Mouse (Mus musculus): ENCODE measurements around the gene Lhx4. TPM values are rescaled to one million over a fixed set of nuclear protein-coding genes. Genes with fewer than 3 reads are reported as not detected.

Lhx4 gene
- polyA plus RNA-seq, 2 experiments, result not detected

DNA sequence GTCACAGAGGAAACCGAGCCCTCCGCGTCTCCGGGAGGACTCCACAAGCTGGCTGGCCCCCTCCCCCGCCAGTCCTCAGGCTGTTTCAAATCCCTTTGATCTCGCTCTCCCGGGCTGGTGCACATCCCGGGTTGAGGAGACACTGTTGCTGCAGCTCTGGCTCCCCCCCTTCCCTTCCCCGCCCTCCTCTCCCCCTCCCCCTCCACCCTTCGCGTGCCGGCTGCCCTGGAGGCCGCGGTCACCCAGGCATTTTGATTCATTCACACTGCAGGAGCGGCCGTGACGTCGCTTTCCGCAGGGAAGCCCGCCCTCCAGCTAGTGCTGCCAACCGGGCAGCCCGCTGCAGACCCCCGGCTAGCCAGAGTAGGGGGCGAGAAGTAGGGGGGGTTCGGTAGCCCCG is 9.5 kb downstream of the Lhx4 start:
- Histone ChIP-seq H3K9me3 (ENCODE audit: control insufficient read depth, low read length) (no peaks in the 10 kb centered on the region), H3K36me3 (ENCODE audit: control insufficient read depth, insufficient read depth, low read length) (no peaks in the 10 kb centered on the region), H3K27me3 (ENCODE audit: control insufficient read depth, insufficient read depth, low read length) (peaks cover 87% of the 10 kb centered on the region), H3K4me2 (replicated peaks; ENCODE audit: low read depth, low read length, severe bottlenecking) (peak overlapping the region; percentile 75), H3K4me3 (replicated peaks; ENCODE audit: low read length) (peak overlapping the region; percentile 42), H3K27ac (replicated peaks; ENCODE audit: low read depth, low read length) (no peak overlapping the region), H3K9ac (ENCODE audit: low read depth, low read length, severe bottlenecking) (no peak overlapping the region; the same call in 1 of the 2 replicates), H3K4me1 (ENCODE audit: control insufficient read depth, insufficient read depth, low read length) (peaks cover 12% of the 10 kb centered on the region; the same call in 1 of the 2 replicates)
- WGBS, result 0% methylated on average over 24 of the region's 26 CpGs
- no peak for DNase-seq (ENCODE audit: low spot score)
- no peak for TF ChIP-seq POLR2A (IDR thresholded peaks at IDR 0.05; ENCODE audit: borderline replicate concordance, extremely low read depth, insufficient read depth, insufficient read length)
- ATAC-seq (ENCODE audit: low FRiP score, low read depth), result peak; percentile 37; the same call in 1 of the 2 replicates

GRCm38 (mm10) chr1:155741378-155741945 is 10.0 kb downstream of the Lhx4 start:
- no peak for TF ChIP-seq POLR2A (IDR thresholded peaks at IDR 0.05; ENCODE audit: borderline replicate concordance, extremely low read depth, insufficient read depth, insufficient read length)
- WGBS, result under 1% methylated on average over 34 of the region's 34 CpGs
- Histone ChIP-seq H3K9ac (ENCODE audit: low read depth, low read length, severe bottlenecking) (no peak overlapping the region), H3K4me2 (replicated peaks; ENCODE audit: low read depth, low read length, severe bottlenecking) (peak overlapping the region; percentile 75), H3K36me3 (ENCODE audit: control insufficient read depth, insufficient read depth, low read length) (no peaks in the 10 kb centered on the region), H3K4me1 (ENCODE audit: control insufficient read depth, insufficient read depth, low read length) (peaks cover 12% of the 10 kb centered on the region; the same call in 1 of the 2 replicates), H3K27ac (replicated peaks; ENCODE audit: low read depth, low read length) (no peak overlapping the region), H3K27me3 (ENCODE audit: control insufficient read depth, insufficient read depth, low read length) (peaks cover 87% of the 10 kb centered on the region), H3K9me3 (ENCODE audit: control insufficient read depth, low read length) (no peaks in the 10 kb centered on the region), H3K4me3 (replicated peaks; ENCODE audit: low read length) (peak overlapping the region; percentile 42)
- no peak for DNase-seq (ENCODE audit: low spot score)
- ATAC-seq (ENCODE audit: low FRiP score, low read depth), result peak; percentile 1; the same call in 1 of the 2 replicates

GRCm38 (mm10) chr1:155740622-155741377 is 10.7 kb downstream of the Lhx4 start:
- H3K27me3 ChIP-seq (ENCODE audit: control insufficient read depth, insufficient read depth, low read length), result peaks cover 87% of the 10 kb centered on the region
- no peak overlapping the region for H3K9ac ChIP-seq (ENCODE audit: low read depth, low read length, severe bottlenecking)
- under 1% methylated on average over 44 of the region's 44 CpGs for WGBS
- H3K4me2 ChIP-seq (replicated peaks; ENCODE audit: low read depth, low read length, severe bottlenecking), result peak overlapping the region; percentile 75
- 0 out of 2 replicates have a peak, but pooled peaks have one; percentile 53 for ATAC-seq (ENCODE audit: low FRiP score, low read depth)
- DNase-seq (ENCODE audit: low spot score), result peak; percentile 32
- no peaks in the 10 kb centered on the region for H3K36me3 ChIP-seq (ENCODE audit: control insufficient read depth, insufficient read depth, low read length)
- no peak for TF ChIP-seq POLR2A (IDR thresholded peaks at IDR 0.05; ENCODE audit: borderline replicate concordance, extremely low read depth, insufficient read depth, insufficient read length)
- no peak overlapping the region for H3K27ac ChIP-seq (replicated peaks; ENCODE audit: low read depth, low read length)
- no peaks in the 10 kb centered on the region for H3K9me3 ChIP-seq (ENCODE audit: control insufficient read depth, low read length)
- H3K4me3 ChIP-seq (replicated peaks; ENCODE audit: low read length), result peak overlapping the region; percentile 42
- H3K4me1 ChIP-seq (ENCODE audit: control insufficient read depth, insufficient read depth, low read length), result peaks cover 12% of the 10 kb centered on the region; the same call in 1 of the 2 replicates

GRCm38 (mm10) chr1:155737809-155738383 is 13.6 kb downstream of the Lhx4 start:
- WGBS, result under 1% methylated on average over 25 of the region's 25 CpGs
- no peak overlapping the region for H3K27ac ChIP-seq (replicated peaks; ENCODE audit: low read depth, low read length)
- H3K36me3 ChIP-seq (ENCODE audit: control insufficient read depth, insufficient read depth, low read length), result no peaks in the 10 kb centered on the region
- peaks cover 94% of the 10 kb centered on the region for H3K27me3 ChIP-seq (ENCODE audit: control insufficient read depth, insufficient read depth, low read length)
- H3K9me3 ChIP-seq (ENCODE audit: control insufficient read depth, low read length), result no peaks in the 10 kb centered on the region
- no peak overlapping the region for H3K4me2 ChIP-seq (replicated peaks; ENCODE audit: low read depth, low read length, severe bottlenecking)
- peaks cover 8% of the 10 kb centered on the region; the same call in 1 of the 2 replicates for H3K4me1 ChIP-seq (ENCODE audit: control insufficient read depth, insufficient read depth, low read length)
- DNase-seq (ENCODE audit: low spot score), result no peak
- no peak overlapping the region for H3K9ac ChIP-seq (ENCODE audit: low read depth, low read length, severe bottlenecking)
- no peak overlapping the region for H3K4me3 ChIP-seq (replicated peaks; ENCODE audit: low read length)
- ATAC-seq (ENCODE audit: low FRiP score, low read depth), result no peak
- TF ChIP-seq POLR2A (IDR thresholded peaks at IDR 0.05; ENCODE audit: borderline replicate concordance, extremely low read depth, insufficient read depth, insufficient read length), result no peak

DNA sequence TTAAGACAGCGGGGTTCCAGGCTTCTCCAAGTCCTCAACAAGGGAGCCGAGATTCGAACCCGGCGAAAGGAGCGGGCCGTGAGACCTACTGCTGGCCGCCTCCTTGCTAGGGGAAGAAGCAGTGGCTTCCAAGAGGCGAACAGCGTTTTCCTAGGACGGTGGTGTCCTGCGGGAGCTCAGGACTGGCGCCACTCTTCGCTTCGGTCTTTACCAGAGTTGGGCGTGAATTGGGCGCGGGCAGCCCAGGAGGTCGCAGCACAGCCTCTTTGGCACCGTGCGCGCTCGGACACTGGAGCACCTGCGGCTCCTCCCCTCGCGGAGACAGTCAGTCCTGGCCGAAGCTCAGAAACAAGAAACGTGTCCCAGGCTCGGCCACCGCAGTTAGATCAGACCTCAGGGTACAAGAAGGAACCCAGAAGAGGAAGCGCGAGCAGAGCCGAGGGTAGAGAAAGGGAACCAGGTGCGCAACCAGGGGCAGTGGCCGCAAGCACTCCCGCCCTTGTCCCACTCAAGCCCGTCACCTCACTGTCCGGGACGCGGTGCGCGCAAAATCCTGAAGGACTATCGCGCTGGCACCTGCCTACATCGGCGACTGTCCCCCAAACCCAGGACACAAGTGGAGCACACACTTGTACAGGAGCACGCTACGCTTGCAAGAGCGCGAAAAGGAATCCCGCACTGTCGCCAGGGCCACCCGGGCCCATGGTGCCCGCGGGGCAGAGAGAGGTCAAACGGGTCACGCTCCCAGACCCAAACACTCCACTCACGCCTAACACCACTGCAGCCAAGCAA is 14.3 kb downstream of the Lhx4 start:
- Histone ChIP-seq H3K27me3 (ENCODE audit: control insufficient read depth, insufficient read depth, low read length) (peaks cover 94% of the 10 kb centered on the region), H3K4me1 (ENCODE audit: control insufficient read depth, insufficient read depth, low read length) (peaks cover 7% of the 10 kb centered on the region; the same call in 1 of the 2 replicates), H3K9ac (ENCODE audit: low read depth, low read length, severe bottlenecking) (no peak overlapping the region), H3K9me3 (ENCODE audit: control insufficient read depth, low read length) (no peaks in the 10 kb centered on the region), H3K4me2 (replicated peaks; ENCODE audit: low read depth, low read length, severe bottlenecking) (no peak overlapping the region), H3K4me3 (replicated peaks; ENCODE audit: low read length) (no peak overlapping the region), H3K36me3 (ENCODE audit: control insufficient read depth, insufficient read depth, low read length) (no peaks in the 10 kb centered on the region), H3K27ac (replicated peaks; ENCODE audit: low read depth, low read length) (no peak overlapping the region)
- ATAC-seq (ENCODE audit: low FRiP score, low read depth) (no peak), DNase-seq (ENCODE audit: low spot score) (no peak)
- WGBS, result 2% methylated on average over 58 of the region's 58 CpGs
- TF ChIP-seq POLR2A (IDR thresholded peaks at IDR 0.05; ENCODE audit: borderline replicate concordance, extremely low read depth, insufficient read depth, insufficient read length), result no peak

All from limb, embryonic 14.5 days (tissue).